Mouse (Mus musculus) stomach, postnatal 0 days (tissue): ENCODE data around the gene Rbms1. TPM values are rescaled to one million over a fixed set of nuclear protein-coding genes. Genes with fewer than 3 reads are reported as not detected.
A peak's percentile ranks its signal among the peaks of the same experiment; 100 is the strongest.

Experiments
- ATAC-seq: fragments of 200-750 bp; cut with Nextera tagmentation; 2 replicates; pipeline ENCODE4 v1.8.0; 2017; ENCODE audit not compliant: low FRiP score, low TSS enrichment
- DNase-seq: peaks from one replicate; pipeline ENCODE4 v3.0.0-alpha.2; 2016; ENCODE audit warnings: low spot score
- H3K27ac ChIP-seq: fragments of 300-500 bp; sonication (generic); replicated peaks from 2 replicates; pipeline ENCODE4 v1.5.1; 2014; ENCODE audit warnings: mild to moderate bottlenecking, control low read depth
- H3K27me3 ChIP-seq: fragments of 300-500 bp; sonication (generic); 2 replicates; pipeline ENCODE4 v1.6.1; 2014; ENCODE audit warnings: low read length; ENCODE audit not compliant: control insufficient read depth, insufficient read depth
- H3K36me3 ChIP-seq: fragments of 300-500 bp; sonication (generic); 2 replicates; pipeline ENCODE4 v1.6.1; 2014; ENCODE audit warnings: low read length, mixed read lengths; ENCODE audit not compliant: control insufficient read depth, insufficient read depth
- H3K4me1 ChIP-seq: fragments of 300-500 bp; sonication (generic); replicated peaks from 2 replicates; pipeline ENCODE4 v1.6.1; 2014; ENCODE audit warnings: antibody characterized with exemption; ENCODE audit not compliant: control insufficient read depth, insufficient read depth
- H3K4me2 ChIP-seq: fragments of 300-500 bp; sonication (generic); replicated peaks from 2 replicates; pipeline ENCODE4 v1.6.1; 2014; ENCODE audit warnings: low read depth, mild to moderate bottlenecking, control low read depth, moderate library complexity
- H3K4me3 ChIP-seq: fragments of 300-500 bp; sonication (generic); 2 replicates; pipeline ENCODE4 v1.5.1; 2014; ENCODE audit warnings: low read depth, low read length, control low read depth
- H3K9ac ChIP-seq: fragments of 300-500 bp; sonication (generic); 2 replicates; pipeline ENCODE4 v1.6.1; 2014; ENCODE audit warnings: mild to moderate bottlenecking, low read length, control low read depth, mixed read lengths
- H3K9me3 ChIP-seq: fragments of 300-500 bp; sonication (generic); 2 replicates; pipeline ENCODE4 v1.6.1; 2016; ENCODE audit warnings: low read length; ENCODE audit not compliant: control insufficient read depth
- CTCF ChIP-seq: IDR thresholded peaks from 2 replicates; pipeline ENCODE4 v1.5.1; 2016; ENCODE audit warnings: antibody characterized with exemption, low read depth, mild to moderate bottlenecking, moderate library complexity
- EP300 ChIP-seq: optimal IDR thresholded peaks from 2 replicates; pipeline ENCODE3; 2016; ENCODE audit warnings: antibody characterized with exemption
- WGBS: fragments of 180-500 bp; shearing (Covaris S2); extraction: QIAGEN DNeasy Blood & Tissue Kit; methylation state at CpG from one replicate; pipeline ENCODE4 v1.1.7; 2014; 5-methylcytosine and 5-hydroxymethylcytosine counted together
- polyA plus RNA-seq: library from polyadenylated mRNA; unstranded; fragments of >200 nt; fragmentation: Nextera tagmentation; extraction: Ambion mirVana; gene quantifications from 2 replicates; pipeline ENCODE4 v1.2.1, GENCODE M21; 2015

The Rbms1 gene
- polyA plus RNA-seq, 1 experiment from 2014 or later, result 81.1 TPM

- DNase-seq, result no peak
These were observed 82.8 kb downstream of the Rbms1 start for GRCm38 (mm10) chr2:60879966-60880788.

GRCm38 (mm10) chr2:60879141-60879818, 83.7 kb downstream of the Rbms1 start:
- WGBS, result 52% methylated on average over 5 of the region's 5 CpGs
- DNase-seq (no peak), ATAC-seq (no peak)
- peaks cover 13% of the 10 kb centered on the region for H3K4me1 ChIP-seq
- no peaks in the 10 kb centered on the region for H3K27me3 ChIP-seq
- H3K4me3 ChIP-seq, result peak overlapping the region; percentile 99
- H3K36me3 ChIP-seq, result no peaks in the 10 kb centered on the region
- H3K9me3 ChIP-seq, result no peaks in the 10 kb centered on the region
- H3K4me2 ChIP-seq, result peak overlapping the region; percentile 74
- TF ChIP-seq CTCF (no peak), EP300 (no peak)
- no peak overlapping the region for H3K9ac ChIP-seq
- peak overlapping the region; percentile 61 for H3K27ac ChIP-seq

More at GRCm38 (mm10) chr2:60879966-60880788, 82.8 kb downstream of the Rbms1 start:
- TF ChIP-seq CTCF, result no peak
- TF ChIP-seq EP300, result no peak
- H3K4me2 ChIP-seq, result peak overlapping the region; percentile 74
- no peaks in the 10 kb centered on the region for H3K36me3 ChIP-seq
- H3K9me3 ChIP-seq, result no peaks in the 10 kb centered on the region
- peaks cover 13% of the 10 kb centered on the region for H3K4me1 ChIP-seq
- peak overlapping the region; percentile 99 for H3K4me3 ChIP-seq
- H3K9ac ChIP-seq, result peak overlapping the region; percentile 96
- no peaks in the 10 kb centered on the region for H3K27me3 ChIP-seq
- ATAC-seq, result no peak
- H3K27ac ChIP-seq, result peak overlapping the region; percentile 99
- 6% methylated on average over 14 of the region's 14 CpGs for WGBS

- TF ChIP-seq EP300 (no peak), CTCF (0 out of 2 replicates have a peak, but pooled peaks have one; percentile 14)
- peak; percentile 29 for DNase-seq
- H3K4me2 ChIP-seq, result peak overlapping the region; percentile 6; the same call in 1 of the 2 replicates
- no peak overlapping the region for H3K4me3 ChIP-seq
- H3K36me3 ChIP-seq, result no peaks in the 10 kb centered on the region
- H3K27ac ChIP-seq, result peak overlapping the region; percentile 46; the same call in 1 of the 2 replicates
- H3K9me3 ChIP-seq, result no peaks in the 10 kb centered on the region
- H3K27me3 ChIP-seq, result no peaks in the 10 kb centered on the region
- peaks cover 11% of the 10 kb centered on the region for H3K4me1 ChIP-seq
- WGBS, result 35% methylated on average over 14 of the region's 14 CpGs
- ATAC-seq, result no peak
- no peak overlapping the region for H3K9ac ChIP-seq
These were observed 85.2 kb downstream of the Rbms1 start for GRCm38 (mm10) chr2:60877543-60878386.

GRCm38 (mm10) chr2:60876891-60877290, 86.1 kb downstream of the Rbms1 start:
- Histone ChIP-seq H3K27ac (no peak overlapping the region), H3K9ac (no peak overlapping the region), H3K36me3 (no peaks in the 10 kb centered on the region), H3K4me1 (peaks cover 11% of the 10 kb centered on the region), H3K4me3 (no peak overlapping the region), H3K9me3 (no peaks in the 10 kb centered on the region), H3K27me3 (no peaks in the 10 kb centered on the region), H3K4me2 (no peak overlapping the region)
- TF ChIP-seq CTCF (no peak), EP300 (no peak)
- 41% methylated on average over 2 of the region's 2 CpGs for WGBS
- DNase-seq (no peak), ATAC-seq (no peak)

GRCm38 (mm10) chr2:60872095-60872811, 90.7 kb downstream of the Rbms1 start:
- no peak overlapping the region for H3K9ac ChIP-seq
- no peaks in the 10 kb centered on the region for H3K36me3 ChIP-seq
- DNase-seq (no peak), ATAC-seq (no peak)
- H3K4me3 ChIP-seq, result no peak overlapping the region
- WGBS, result 49% methylated on average over 7 of the region's 7 CpGs
- TF ChIP-seq CTCF (no peak), EP300 (no peak)
- no peak overlapping the region for H3K4me2 ChIP-seq
- peaks cover 19% of the 10 kb centered on the region for H3K4me1 ChIP-seq
- H3K27ac ChIP-seq, result no peak overlapping the region
- H3K27me3 ChIP-seq, result no peaks in the 10 kb centered on the region
- no peaks in the 10 kb centered on the region for H3K9me3 ChIP-seq
